Mouse (Mus musculus) heart, adult 8-10 months (tissue): ENCODE results near the gene Hoxc12. TPM values are rescaled to one million over a fixed set of nuclear protein-coding genes. Genes with fewer than 3 reads are reported as not detected.

ENCODE experiments used
- DNase-seq: peaks from one replicate; pipeline ENCODE4 v3.0.0; 2022; ENCODE audit warnings: low spot score
- total RNA-seq, 4 experiments: library from RNA; stranded (reverse); gene quantifications; 2 replicates each; pipeline ENCODE4 v1.2.4; 2022

Hoxc12 gene
- total RNA-seq, 4 experiments from 2014 or later, result not detected

GRCm38 (mm10) chr15:102937036-102937666, 594 bp downstream of the Hoxc12 start:
- no peak for DNase-seq

GRCm38 (mm10) chr15:102939256-102940155, 2.9 kb downstream of the Hoxc12 start:
- no peak for DNase-seq

- DNase-seq, result no peak
Measured at GRCm38 (mm10) chr15:102942739-102943467, 6.3 kb downstream of the Hoxc12 start.

GRCm38 (mm10) chr15:102943468-102943813, 6.9 kb downstream of the Hoxc12 start:
- DNase-seq, result no peak

GRCm38 (mm10) chr15:102945185-102946077, 8.9 kb downstream of the Hoxc12 start:
- DNase-seq, result no peak

GRCm38 (mm10) chr15:102947276-102947675, 10.7 kb downstream of the Hoxc12 start:
- no peak for DNase-seq

- no peak for DNase-seq
Measured at GRCm38 (mm10) chr15:102948842-102949241, 12.3 kb downstream of the Hoxc12 start.

GRCm38 (mm10) chr15:102949696-102950095, 13.1 kb downstream of the Hoxc12 start:
- DNase-seq, result no peak

GRCm38 (mm10) chr15:102950877-102951276, 14.3 kb downstream of the Hoxc12 start:
- DNase-seq, result no peak

- no peak for DNase-seq
Measured at GRCm38 (mm10) chr15:102953561-102953960, 17.0 kb downstream of the Hoxc12 start.

GRCm38 (mm10) chr15:102954192-102955006, 17.8 kb downstream of the Hoxc12 start, which contains the start of gene Hoxc11:
Hoxc11 (plus strand) TSS chr15:102954427.
- no peak for DNase-seq

GRCm38 (mm10) chr15:102955007-102955382, 18.4 kb downstream of the Hoxc12 start:
- no peak for DNase-seq

- DNase-seq, result no peak
Measured at GRCm38 (mm10) chr15:102955833-102956640, 19.5 kb downstream of the Hoxc12 start.

- DNase-seq, result no peak
Measured at GRCm38 (mm10) chr15:102956906-102957305, 20.3 kb downstream of the Hoxc12 start.

GRCm38 (mm10) chr15:102959663-102960191, 23.2 kb downstream of the Hoxc12 start:
- no peak for DNase-seq

- DNase-seq, result no peak
Measured at GRCm38 (mm10) chr15:102961728-102962127, 25.2 kb downstream of the Hoxc12 start.

- no peak for DNase-seq
Measured at GRCm38 (mm10) chr15:102962492-102962891, 25.9 kb downstream of the Hoxc12 start.

- no peak for DNase-seq
Measured at GRCm38 (mm10) chr15:102963259-102963658, 26.7 kb downstream of the Hoxc12 start.
